Mouse (Mus musculus): ENCODE measurements around the gene Slc35e2.

DNA sequence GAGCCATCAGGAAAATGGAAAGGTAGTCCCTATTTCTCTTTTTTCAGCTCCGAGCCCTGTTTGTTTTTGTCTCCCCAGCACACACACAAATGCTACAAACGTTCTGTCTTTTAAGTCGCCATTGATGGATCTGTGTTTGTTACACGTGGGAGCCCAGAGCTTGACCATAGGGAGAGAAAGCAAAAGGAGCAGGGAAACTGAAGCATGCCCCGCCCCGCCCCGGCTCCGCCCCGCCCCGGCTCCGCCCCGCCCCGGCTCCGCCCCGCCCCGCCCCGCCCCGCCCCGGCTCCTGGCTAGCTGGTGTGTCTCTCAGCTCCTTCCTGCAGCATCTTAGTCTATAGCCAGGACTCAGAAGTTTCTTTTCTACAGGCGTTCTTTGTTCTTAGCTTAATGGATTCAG, 2.7 kb upstream of the Slc35e2 start:
- no peak for TF ChIP-seq CTCF (IDR thresholded peaks at IDR 0.05; ENCODE audit: low read depth, low read length)
- TF ChIP-seq TAL1 (conservative IDR thresholded peaks at IDR 0.05; ENCODE audit: low read depth, low read length): no peak

Measured in G1E (cell line).